Mouse (Mus musculus): ENCODE data around the gene Trappc5. TPM values are rescaled to one million over a fixed set of nuclear protein-coding genes. Genes with fewer than 3 reads are reported as not detected.

Gene Trappc5
- polyA plus RNA-seq, 1 experiment: 35.8 TPM

DNA sequence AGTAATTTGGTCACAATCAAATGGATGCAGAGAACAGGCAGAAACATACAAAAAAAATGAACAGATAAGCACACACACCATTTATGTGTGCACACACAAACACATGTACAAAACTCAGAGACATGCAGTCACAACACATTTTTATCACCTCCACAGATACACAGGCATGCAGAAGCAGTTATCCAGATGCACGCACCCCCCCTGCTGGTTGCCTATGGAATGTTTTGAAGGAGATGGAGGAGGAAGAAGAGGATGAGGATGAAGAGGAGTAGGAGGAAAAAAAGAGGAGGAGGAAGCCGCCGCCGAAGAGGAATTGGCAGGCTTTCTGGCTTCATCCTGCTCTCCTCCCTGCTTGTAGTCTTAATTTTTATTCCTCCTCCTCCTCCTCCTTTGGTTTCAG lies 29.6 kb downstream of the Trappc5 start:
- TF ChIP-seq USF1 (IDR thresholded peaks at IDR 0.05; ENCODE audit: low read depth) (no peak), CEBPB (IDR thresholded peaks at IDR 0.05; ENCODE audit: insufficient read depth, poor library complexity, severe bottlenecking) (no peak), MYOD1 (IDR thresholded peaks at IDR 0.05; ENCODE audit: control insufficient read depth in 1 of 3, insufficient read length in 2 of 3, low read depth in 2 of 3) (no peak), SRF (IDR thresholded peaks at IDR 0.05; ENCODE audit: control insufficient read depth, insufficient read length, low read depth) (no peak), POLR2A (IDR thresholded peaks at IDR 0.05; ENCODE audit: insufficient read length, low read depth) (no peak), POLR2AphosphoS2 (IDR thresholded peaks at IDR 0.05; ENCODE audit: insufficient read length, low read depth) (no peak), E2F4 (IDR thresholded peaks at IDR 0.05; ENCODE audit: insufficient read depth) (no peak), TCF12 (IDR thresholded peaks at IDR 0.05; ENCODE audit: insufficient read depth, poor library complexity, severe bottlenecking) (no peak), REST (IDR thresholded peaks at IDR 0.05; ENCODE audit: insufficient read depth, insufficient read length) (no peak), MYOG (IDR thresholded peaks at IDR 0.05; ENCODE audit: control insufficient read depth in 1 of 3, insufficient read depth in 1 of 3, insufficient read length in 2 of 3, low read depth in 2 of 3) (no peak)
- no peak overlapping the region for H3K4me2 ChIP-seq (ENCODE audit: low read depth)
- H3K36me3 ChIP-seq (ENCODE audit: control insufficient read depth, insufficient read depth): no peaks in the 10 kb centered on the region
- H3K79me2 ChIP-seq (ENCODE audit: control insufficient read depth, insufficient read depth): no peaks in the 10 kb centered on the region
- H3ac ChIP-seq (ENCODE audit: control insufficient read depth, insufficient read length): no peak overlapping the region
- H3K27me3 ChIP-seq (ENCODE audit: control insufficient read depth, insufficient read depth, insufficient read length): no peaks in the 10 kb centered on the region
- H3K4me3 ChIP-seq: no peak overlapping the region

DNA sequence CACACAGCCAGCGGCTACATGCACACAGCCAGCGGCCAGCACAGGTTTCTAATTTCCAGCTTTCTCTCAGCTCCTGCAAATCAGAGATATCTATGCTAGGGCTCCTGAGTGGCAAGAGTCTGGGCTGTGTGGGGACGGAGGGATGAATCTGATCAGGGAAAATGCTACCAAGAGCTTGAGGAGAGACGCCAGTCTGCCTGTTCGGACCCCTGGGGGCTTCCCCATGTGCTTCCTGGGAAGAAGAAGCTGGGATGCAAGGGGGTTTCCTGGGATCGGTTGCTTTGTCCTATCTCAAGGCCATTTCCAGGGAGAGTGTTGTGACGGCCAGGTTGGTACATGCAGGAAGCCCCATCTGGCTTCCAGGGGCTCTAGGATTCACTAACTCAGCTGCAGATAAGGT lies 31.5 kb downstream of the Trappc5 start:
- H3K4me2 ChIP-seq (ENCODE audit: low read depth): no peak overlapping the region
- no peaks in the 10 kb centered on the region for H3K79me2 ChIP-seq (ENCODE audit: control insufficient read depth, insufficient read depth)
- H3K36me3 ChIP-seq (ENCODE audit: control insufficient read depth, insufficient read depth): no peaks in the 10 kb centered on the region
- no peak overlapping the region for H3ac ChIP-seq (ENCODE audit: control insufficient read depth, insufficient read length)
- no peak overlapping the region for H3K4me3 ChIP-seq
- TF ChIP-seq POLR2AphosphoS2 (IDR thresholded peaks at IDR 0.05; ENCODE audit: insufficient read length, low read depth) (no peak), CEBPB (IDR thresholded peaks at IDR 0.05; ENCODE audit: insufficient read depth, poor library complexity, severe bottlenecking) (no peak), REST (IDR thresholded peaks at IDR 0.05; ENCODE audit: insufficient read depth, insufficient read length) (no peak), USF1 (IDR thresholded peaks at IDR 0.05; ENCODE audit: low read depth) (no peak), TCF3 (IDR thresholded peaks at IDR 0.05; ENCODE audit: insufficient read length, low read depth) (no peak), POLR2A (IDR thresholded peaks at IDR 0.05; ENCODE audit: insufficient read length, low read depth) (no peak), E2F4 (IDR thresholded peaks at IDR 0.05; ENCODE audit: insufficient read depth) (no peak), SRF (IDR thresholded peaks at IDR 0.05; ENCODE audit: control insufficient read depth, insufficient read length, low read depth) (no peak), MYOG (IDR thresholded peaks at IDR 0.05; ENCODE audit: control insufficient read depth in 1 of 3, insufficient read depth in 1 of 3, insufficient read length in 2 of 3, low read depth in 2 of 3) (no peak), MAX (IDR thresholded peaks at IDR 0.05; ENCODE audit: low read depth) (no peak), MYOD1 (IDR thresholded peaks at IDR 0.05; ENCODE audit: control insufficient read depth in 1 of 3, insufficient read length in 2 of 3, low read depth in 2 of 3) (no peak), TCF12 (IDR thresholded peaks at IDR 0.05; ENCODE audit: insufficient read depth, poor library complexity, severe bottlenecking) (no peak)
- no peaks in the 10 kb centered on the region for H3K27me3 ChIP-seq (ENCODE audit: control insufficient read depth, insufficient read depth, insufficient read length)

DNA sequence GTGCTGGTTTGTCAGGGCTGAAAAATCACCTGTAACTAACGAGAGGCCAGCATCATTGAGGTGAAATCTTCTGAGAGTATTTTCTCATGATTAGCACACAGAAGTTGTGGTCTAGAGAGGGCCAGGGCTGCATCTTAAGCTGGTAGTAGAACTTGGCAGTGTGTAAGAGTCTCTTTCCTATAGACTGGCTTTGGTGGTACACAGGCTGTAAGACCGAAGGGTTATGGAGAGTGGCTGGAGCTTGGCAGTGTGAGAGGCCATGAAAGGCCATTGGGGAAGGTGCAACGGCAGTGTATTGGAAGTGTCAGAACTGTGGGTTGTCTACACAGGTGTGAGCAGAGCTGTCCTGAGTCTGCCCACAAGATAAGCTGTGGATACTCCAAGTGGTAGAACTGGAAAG lies 34.2 kb downstream of the Trappc5 start:
- Histone ChIP-seq H3K79me2 (ENCODE audit: control insufficient read depth, insufficient read depth) (no peaks in the 10 kb centered on the region), H3K4me3 (no peak overlapping the region), H3K4me2 (ENCODE audit: low read depth) (no peak overlapping the region), H3K27me3 (ENCODE audit: control insufficient read depth, insufficient read depth, insufficient read length) (no peaks in the 10 kb centered on the region), H3ac (ENCODE audit: control insufficient read depth, insufficient read length) (no peak overlapping the region), H3K36me3 (ENCODE audit: control insufficient read depth, insufficient read depth) (no peaks in the 10 kb centered on the region)
- TF ChIP-seq MYOG (IDR thresholded peaks at IDR 0.05; ENCODE audit: control insufficient read depth in 1 of 3, insufficient read depth in 1 of 3, insufficient read length in 2 of 3, low read depth in 2 of 3) (no peak), MYOD1 (IDR thresholded peaks at IDR 0.05; ENCODE audit: control insufficient read depth in 1 of 3, insufficient read length in 2 of 3, low read depth in 2 of 3) (no peak), POLR2AphosphoS2 (IDR thresholded peaks at IDR 0.05; ENCODE audit: insufficient read length, low read depth) (no peak), TCF12 (IDR thresholded peaks at IDR 0.05; ENCODE audit: insufficient read depth, poor library complexity, severe bottlenecking) (no peak), E2F4 (IDR thresholded peaks at IDR 0.05; ENCODE audit: insufficient read depth) (no peak)

DNA sequence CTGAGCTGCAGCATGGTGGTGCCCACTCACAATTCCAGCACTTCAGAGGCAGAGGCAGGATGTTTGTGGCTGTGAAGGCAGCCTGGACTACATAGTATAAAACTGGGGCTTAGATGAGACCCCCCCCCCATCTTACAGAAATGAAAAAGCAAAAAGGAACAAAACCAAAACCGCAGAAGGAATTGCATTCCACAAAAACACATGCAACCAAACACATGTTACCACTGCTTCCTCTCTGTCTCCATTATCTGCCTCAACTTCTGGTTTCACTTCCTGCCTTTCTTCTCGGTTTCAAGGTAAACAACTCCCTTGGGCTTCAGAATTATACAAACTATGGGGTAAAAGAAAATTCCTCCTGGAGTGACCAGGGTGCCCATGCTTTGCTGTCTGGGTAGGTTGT lies 35.5 kb downstream of the Trappc5 start:
- Histone ChIP-seq H3K27me3 (ENCODE audit: control insufficient read depth, insufficient read depth, insufficient read length) (no peaks in the 10 kb centered on the region), H3ac (ENCODE audit: control insufficient read depth, insufficient read length) (no peak overlapping the region), H3K79me2 (ENCODE audit: control insufficient read depth, insufficient read depth) (no peaks in the 10 kb centered on the region), H3K4me3 (no peak overlapping the region), H3K4me2 (ENCODE audit: low read depth) (no peak overlapping the region), H3K36me3 (ENCODE audit: control insufficient read depth, insufficient read depth) (no peaks in the 10 kb centered on the region)
- TF ChIP-seq USF1 (IDR thresholded peaks at IDR 0.05; ENCODE audit: low read depth): no peak
- no peak for TF ChIP-seq CEBPB (IDR thresholded peaks at IDR 0.05; ENCODE audit: insufficient read depth, poor library complexity, severe bottlenecking)
- no peak for TF ChIP-seq MYOG (IDR thresholded peaks at IDR 0.05; ENCODE audit: control insufficient read depth in 1 of 3, insufficient read depth in 1 of 3, insufficient read length in 2 of 3, low read depth in 2 of 3)
- TF ChIP-seq POLR2AphosphoS2 (IDR thresholded peaks at IDR 0.05; ENCODE audit: insufficient read length, low read depth): no peak
- no peak for TF ChIP-seq REST (IDR thresholded peaks at IDR 0.05; ENCODE audit: insufficient read depth, insufficient read length)
- no peak for TF ChIP-seq MYOD1 (IDR thresholded peaks at IDR 0.05; ENCODE audit: control insufficient read depth in 1 of 3, insufficient read length in 2 of 3, low read depth in 2 of 3)
- no peak for TF ChIP-seq POLR2A (IDR thresholded peaks at IDR 0.05; ENCODE audit: insufficient read length, low read depth)
- TF ChIP-seq E2F4 (IDR thresholded peaks at IDR 0.05; ENCODE audit: insufficient read depth): no peak
- no peak for TF ChIP-seq MAX (IDR thresholded peaks at IDR 0.05; ENCODE audit: low read depth)
- TF ChIP-seq TCF3 (IDR thresholded peaks at IDR 0.05; ENCODE audit: insufficient read length, low read depth): no peak
- TF ChIP-seq SRF (IDR thresholded peaks at IDR 0.05; ENCODE audit: control insufficient read depth, insufficient read length, low read depth): no peak
- TF ChIP-seq TCF12 (IDR thresholded peaks at IDR 0.05; ENCODE audit: insufficient read depth, poor library complexity, severe bottlenecking): no peak
